Comparison of ENCODE assay signal across 8 mouse cellular contexts in genomic region chr5:149247047-149247904, GRCm38 (mm10). TPM values are rescaled to one million over a fixed set of nuclear protein-coding genes. Genes with fewer than 3 reads are reported as not detected.
A peak's percentile ranks its signal among the peaks of the same experiment; 100 is the strongest.
DNase-seq lines count a peak whose midpoint lies in the region; ATAC-seq and TF ChIP-seq lines count a peak whose summit lies in the region.

No protein-coding gene starts in this region.

- 33% methylated on average over 20 of the region's 20 CpGs for WGBS in intestine, embryonic 15.5 days
- 26% methylated on average over 18 of the region's 20 CpGs for WGBS in stomach, embryonic 14.5 days
- WGBS in neural tube, embryonic 15.5 days, result 51% methylated on average over 19 of the region's 20 CpGs

- H3K4me3 ChIP-seq in testis, adult 2 months (ENCODE audit: control insufficient read depth, low read depth, low read length), result peak overlapping the region; percentile 12
- no peak overlapping the region for H3K4me3 ChIP-seq in intestine, embryonic 15.5 days (replicated peaks)
- H3K4me3 ChIP-seq in stomach, embryonic 14.5 days (ENCODE audit: low read depth, low read length), result no peak overlapping the region
- no peak overlapping the region for H3K4me3 ChIP-seq in neural tube, embryonic 15.5 days (replicated peaks)

- peak; percentile 37 to 45 for DNase-seq in cerebellum, adult 18-20 months
- no peak for DNase-seq in cerebellum, postnatal 4 days (ENCODE audit: low spot score in 2 of 2)
- DNase-seq in testis, postnatal 10 days (ENCODE audit: low spot score), result no peak
- DNase-seq in spleen, postnatal 10 days (ENCODE audit: low spot score in 2 of 2), result no peak

- TF ChIP-seq POLR2A in testis, adult 2 months (IDR thresholded peaks at IDR 0.05; ENCODE audit: control insufficient read depth, low read depth, low read length), result no peak

- no peaks in the 10 kb centered on the region for H3K36me3 ChIP-seq in testis, adult 2 months (ENCODE audit: control insufficient read depth, insufficient read depth, low read length)
- H3K36me3 ChIP-seq in intestine, embryonic 15.5 days, result no peaks in the 10 kb centered on the region
- no peaks in the 10 kb centered on the region for H3K36me3 ChIP-seq in stomach, embryonic 14.5 days (ENCODE audit: control insufficient read depth, insufficient read depth, low read length)
- H3K36me3 ChIP-seq in neural tube, embryonic 15.5 days, result no peaks in the 10 kb centered on the region

- peak overlapping the region; percentile 5; the same call in 1 of the 2 replicates for H3K27ac ChIP-seq in testis, adult 2 months (ENCODE audit: control insufficient read depth, insufficient read depth, low read depth, low read length)
- no peak overlapping the region for H3K27ac ChIP-seq in intestine, embryonic 15.5 days
- 0 out of 2 replicates have a peak overlapping the region, but pooled peaks have one; percentile 27 for H3K27ac ChIP-seq in stomach, embryonic 14.5 days (ENCODE audit: low read length)
- no peak overlapping the region for H3K27ac ChIP-seq in neural tube, embryonic 15.5 days (replicated peaks)

- H3K27me3 ChIP-seq in testis, adult 2 months (ENCODE audit: control insufficient read depth, insufficient read depth, low read length), result no peaks in the 10 kb centered on the region
- no peaks in the 10 kb centered on the region for H3K27me3 ChIP-seq in intestine, embryonic 15.5 days (replicated peaks)
- no peaks in the 10 kb centered on the region for H3K27me3 ChIP-seq in stomach, embryonic 14.5 days (ENCODE audit: control insufficient read depth, insufficient read depth, low read length)
- H3K27me3 ChIP-seq in neural tube, embryonic 15.5 days (replicated peaks), result no peaks in the 10 kb centered on the region

- 0 out of 2 replicates have a peak, but pooled peaks have one; percentile 11 for ATAC-seq in intestine, embryonic 15.5 days
- no peak for ATAC-seq in stomach, embryonic 14.5 days (ENCODE audit: insufficient number of reproducible peaks, insufficient read depth, low FRiP score, low read depth)
- ATAC-seq in neural tube, embryonic 15.5 days (ENCODE audit: low FRiP score), result no peak

- peaks cover 12% of the 10 kb centered on the region for H3K4me1 ChIP-seq in testis, adult 2 months (ENCODE audit: control insufficient read depth, insufficient read depth, low read length)
- peaks cover 18% of the 10 kb centered on the region for H3K4me1 ChIP-seq in intestine, embryonic 15.5 days (replicated peaks)
- peaks cover 21% of the 10 kb centered on the region for H3K4me1 ChIP-seq in stomach, embryonic 14.5 days (ENCODE audit: control insufficient read depth, insufficient read depth, low read length)
- peaks cover 8% of the 10 kb centered on the region for H3K4me1 ChIP-seq in neural tube, embryonic 15.5 days

- H3K9ac ChIP-seq in intestine, embryonic 15.5 days, result no peak overlapping the region
- H3K9ac ChIP-seq in stomach, embryonic 14.5 days (replicated peaks; ENCODE audit: low read depth, low read length), result no peak overlapping the region
- no peak overlapping the region for H3K9ac ChIP-seq in neural tube, embryonic 15.5 days (replicated peaks)

- peak overlapping the region; percentile 28 for H3K4me2 ChIP-seq in intestine, embryonic 15.5 days (replicated peaks)
- H3K4me2 ChIP-seq in stomach, embryonic 14.5 days (replicated peaks; ENCODE audit: low read depth, low read length), result 0 out of 2 replicates have a peak overlapping the region, but pooled peaks have one; percentile 5
- no peak overlapping the region for H3K4me2 ChIP-seq in neural tube, embryonic 15.5 days

- TF ChIP-seq CTCF in testis, adult 2 months (IDR thresholded peaks at IDR 0.05; ENCODE audit: control insufficient read depth, insufficient read depth, insufficient replicate concordance, low read depth, low read length), result no peak

- H3K9me3 ChIP-seq in intestine, embryonic 15.5 days, result no peaks in the 10 kb centered on the region
- H3K9me3 ChIP-seq in stomach, embryonic 14.5 days (ENCODE audit: control insufficient read depth, low read depth, low read length), result no peaks in the 10 kb centered on the region
- no peaks in the 10 kb centered on the region for H3K9me3 ChIP-seq in neural tube, embryonic 15.5 days (replicated peaks)

RNA-seq across cellular contexts. Expression of gene Alox5ap, which starts 17.3 kb away (rescaled TPM):
- polyA plus RNA-seq in testis, adult 2 months (2012; rRNA removed), result 4.0 and 6.0 TPM in 2 replicates
- 11.7 and 13.2 TPM in 2 replicates for polyA plus RNA-seq in intestine, embryonic 15.5 days (2015; fragmentation: Nextera tagmentation; extraction: Ambion mirVana)
- polyA plus RNA-seq in stomach, embryonic 14.5 days (2014; fragmentation: Nextera tagmentation; extraction: Ambion mirVana), result 11.2 and 11.6 TPM in 2 replicates
- 12.0 and 17.4 TPM in 2 replicates for polyA plus RNA-seq in neural tube, embryonic 15.5 days (2015; fragmentation: Nextera tagmentation; extraction: Ambion mirVana)

Comparison
In these comparisons a context has a peak if more than half of its experiments do, and no peak if none do; other contexts are left out.
1. DNase-seq: peak in cerebellum, adult 18-20 months (2 of 2); none in cerebellum, postnatal 4 days (0 of 2), testis, postnatal 10 days (single experiment) and spleen, postnatal 10 days (0 of 2).
2. H3K27ac ChIP-seq: peak in testis, adult 2 months (single experiment) and stomach, embryonic 14.5 days (single experiment); none in intestine, embryonic 15.5 days (single experiment) and neural tube, embryonic 15.5 days (single experiment).